Mouse (Mus musculus): ENCODE results near the gene Shisal2a.

Shisal2a gene

DNA sequence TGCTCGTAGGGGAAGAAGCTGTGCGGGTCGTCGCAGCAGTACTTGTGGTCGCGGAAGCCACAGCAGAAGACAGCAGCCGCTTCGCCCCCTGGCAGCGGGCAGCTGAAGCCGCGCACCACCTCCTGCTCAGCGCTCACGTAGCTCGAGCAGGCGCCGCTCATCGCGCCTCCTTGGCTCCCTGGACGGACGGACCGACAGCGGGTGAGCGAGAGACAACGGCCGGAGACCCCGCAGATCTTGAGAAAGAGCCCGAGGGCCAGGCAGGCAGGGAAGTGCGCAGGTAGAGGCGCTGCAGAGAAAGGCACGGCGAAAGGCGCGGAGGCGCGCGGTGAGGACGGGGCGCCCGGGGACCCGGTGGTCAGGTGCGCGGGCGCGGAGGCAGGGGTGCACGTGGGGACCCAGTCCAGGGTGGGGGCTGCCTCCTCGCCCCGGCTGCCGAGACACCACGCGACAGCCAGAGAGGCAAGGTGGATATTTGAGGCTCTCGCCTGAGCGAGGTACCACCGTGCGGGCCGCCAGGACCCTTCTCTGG lies at the start of gene Shisal2a:
Shisal2a (minus strand) TSS at position 167 of the 532 bp plus-strand sequence.
- peak in 1 of 2 experiments; percentile 7 for DNase-seq

DNA sequence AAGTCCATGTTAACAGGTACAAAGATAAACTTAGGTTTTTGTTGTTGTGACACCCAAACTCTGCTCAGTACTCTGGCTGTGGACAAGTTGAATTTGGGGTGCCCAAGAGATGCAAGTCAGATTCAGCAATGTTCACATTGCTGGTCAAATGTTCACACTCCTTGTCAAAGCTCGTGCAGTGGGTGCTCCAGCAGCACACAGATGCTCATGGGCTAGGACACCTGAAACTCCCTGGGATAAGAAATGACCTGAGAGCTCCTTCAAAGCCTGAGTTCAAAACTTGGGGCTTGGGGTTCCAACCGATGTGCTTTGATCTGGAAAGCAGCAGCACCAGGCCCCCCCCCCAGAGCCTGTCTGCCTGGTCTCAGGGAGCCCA lies 48.4 kb upstream of the Shisal2a start:
- DNase-seq, result no peak

DNA sequence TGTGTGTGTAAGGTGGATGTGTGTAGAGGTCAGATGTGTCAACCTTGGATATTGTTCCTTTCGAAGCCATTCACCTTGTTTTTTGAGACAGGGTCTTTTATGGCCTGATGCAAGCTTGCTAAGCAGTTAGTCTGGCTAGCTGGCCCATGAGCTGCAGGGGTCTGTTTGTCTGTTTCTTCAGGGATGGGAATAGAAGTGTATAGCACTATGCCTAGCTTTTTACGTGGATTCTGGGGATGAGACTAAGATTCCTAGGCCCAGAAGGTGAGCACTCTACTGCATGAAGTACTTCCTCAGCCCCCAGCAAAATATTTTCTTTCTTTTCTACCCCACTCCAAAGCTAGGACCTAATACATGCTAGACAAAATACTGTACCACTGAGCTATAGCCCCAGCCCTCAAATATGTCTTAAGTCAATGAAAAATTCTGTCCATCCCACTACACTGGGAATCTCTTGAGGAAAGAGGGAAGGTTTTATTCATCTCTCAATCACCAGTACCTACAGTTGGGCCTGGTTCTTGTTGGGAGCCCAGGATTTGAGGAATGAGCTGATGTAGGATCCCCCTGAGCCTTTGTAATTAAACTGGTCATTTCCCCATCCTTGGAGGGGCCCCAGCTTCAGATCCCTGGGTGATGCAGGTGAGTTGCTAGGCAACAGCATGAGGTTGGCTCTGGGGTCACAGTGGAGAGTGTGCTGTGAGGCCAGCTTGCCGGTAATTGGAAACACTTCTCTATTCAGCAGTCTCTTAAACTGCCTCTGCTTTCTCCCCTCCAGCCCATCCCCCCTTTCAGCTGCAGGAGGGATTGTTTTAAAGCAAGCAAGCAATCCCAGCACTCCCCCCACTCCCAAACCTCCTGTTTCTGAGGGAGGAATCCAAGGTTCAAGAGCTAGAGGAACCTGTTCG lies 47.8 kb upstream of the Shisal2a start:
- no peak for DNase-seq

GRCm38 (mm10) chr4:108428341-108428721 lies 45.2 kb upstream of the Shisal2a start:
- no peak for DNase-seq

GRCm38 (mm10) chr4:108427719-108428340 lies 44.7 kb upstream of the Shisal2a start:
- no peak for DNase-seq

DNA sequence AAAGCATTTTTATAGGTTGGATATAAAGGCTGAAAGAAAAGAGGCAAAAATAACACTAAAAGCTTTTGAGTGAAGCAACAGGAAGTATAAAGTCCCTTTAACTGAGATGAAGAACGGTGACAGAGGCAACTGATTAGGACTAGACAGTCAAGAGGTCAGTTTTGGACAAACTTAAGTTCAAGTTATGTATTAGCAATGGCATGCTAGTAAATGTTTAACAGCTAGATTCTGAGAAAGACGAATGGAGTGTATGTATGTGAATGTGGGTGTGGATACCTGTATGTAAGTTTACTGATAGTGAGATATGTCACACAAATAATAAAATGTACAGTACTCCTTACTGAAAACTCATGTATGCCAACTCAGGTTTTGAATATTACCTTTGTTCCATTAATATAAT lies 41.4 kb upstream of the Shisal2a start:
- no peak for DNase-seq

GRCm38 (mm10) chr4:108407621-108408020 lies 24.5 kb upstream of the Shisal2a start:
- DNase-seq, result no peak

DNA sequence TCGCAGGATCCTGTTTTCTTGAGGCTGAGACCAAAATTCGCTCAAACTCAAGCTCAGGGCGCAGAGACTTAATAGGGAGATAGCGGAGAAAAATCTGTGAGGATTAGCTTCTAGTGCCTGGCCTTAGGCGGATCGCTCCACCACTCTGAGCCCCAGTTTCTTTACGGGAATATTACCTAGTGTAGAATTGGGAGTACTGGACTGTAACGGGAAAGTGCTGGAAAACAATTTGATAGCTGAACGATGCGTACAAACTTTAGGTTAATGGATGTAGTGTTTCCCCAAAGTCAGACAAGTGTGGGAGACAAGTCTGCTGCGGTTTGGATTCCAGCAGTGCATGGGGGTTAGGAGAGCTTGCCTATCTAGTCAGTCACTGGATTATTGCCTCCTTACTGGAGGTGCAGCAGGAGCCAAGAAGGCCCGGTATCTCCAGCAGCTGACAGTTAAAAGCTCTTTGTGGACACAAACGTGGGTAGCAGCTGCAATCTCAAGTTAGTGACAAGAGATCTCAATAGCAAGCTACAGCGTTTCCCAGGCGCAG lies 23.8 kb upstream of the Shisal2a start, which contains the start of gene Gpx7:
Gpx7 (minus strand) TSS at position 101 of the 541 bp plus-strand sequence.
- DNase-seq, result no peak

- peak; percentile 16 to 46 for DNase-seq
Measured at GRCm38 (mm10) chr4:108406138-108406860, 23.1 kb upstream of the Shisal2a start.

DNA sequence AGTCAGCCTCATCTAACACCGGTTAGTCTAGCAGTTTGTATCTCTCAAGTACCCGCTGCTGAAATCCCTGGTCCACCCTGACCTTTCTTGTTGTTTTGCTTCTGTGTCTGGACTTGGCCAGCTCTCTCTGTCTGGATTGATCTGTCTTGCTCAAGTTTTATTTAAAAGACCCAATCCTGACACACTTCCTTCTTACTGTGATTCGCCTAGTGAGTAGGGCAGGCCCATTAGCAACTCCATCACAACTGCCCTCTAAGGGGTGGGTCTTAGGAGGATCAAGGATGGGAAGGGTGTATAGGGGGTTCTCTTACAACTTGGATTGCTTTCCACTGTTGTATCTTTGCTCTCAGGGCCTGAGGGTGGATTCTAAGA lies 22.6 kb upstream of the Shisal2a start:
- DNase-seq, result no peak

DNA sequence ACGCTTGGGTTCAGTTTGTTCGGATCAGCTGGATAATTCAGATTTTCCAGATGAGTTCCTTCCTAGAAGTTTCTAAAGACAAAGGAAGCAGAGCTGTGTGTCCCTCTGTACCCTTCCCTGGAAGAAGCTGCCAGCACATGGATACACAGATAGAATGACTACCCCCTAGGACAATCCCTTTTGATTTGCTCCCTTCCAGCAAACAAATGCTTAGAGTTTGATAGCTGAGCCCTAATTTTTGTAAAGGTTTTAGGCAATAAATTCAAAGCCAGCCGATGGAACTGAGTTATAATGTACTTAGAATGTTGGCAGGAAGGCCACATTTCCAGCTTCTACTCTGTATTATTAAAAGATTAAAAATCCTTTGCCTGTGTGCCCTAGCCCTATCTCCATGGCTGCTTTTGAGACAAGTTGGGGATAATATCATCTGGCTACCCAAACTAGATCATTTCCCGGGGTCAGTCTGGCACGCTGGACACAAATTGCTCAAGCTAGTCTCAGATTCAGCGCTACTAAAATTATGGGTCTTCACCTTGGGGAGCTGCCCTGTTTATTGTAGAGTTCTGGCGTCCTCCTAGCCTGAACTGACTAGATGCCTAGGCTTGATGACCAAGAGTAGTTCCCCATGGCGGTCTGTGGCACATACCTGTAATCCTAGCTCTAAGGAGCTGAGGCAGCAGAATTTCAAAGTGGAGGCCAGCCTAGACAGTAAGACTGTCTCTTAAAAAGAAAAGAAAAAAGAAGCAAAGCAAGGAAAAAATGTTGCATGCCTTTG lies 20.9 kb upstream of the Shisal2a start:
- no peak for DNase-seq

DNA sequence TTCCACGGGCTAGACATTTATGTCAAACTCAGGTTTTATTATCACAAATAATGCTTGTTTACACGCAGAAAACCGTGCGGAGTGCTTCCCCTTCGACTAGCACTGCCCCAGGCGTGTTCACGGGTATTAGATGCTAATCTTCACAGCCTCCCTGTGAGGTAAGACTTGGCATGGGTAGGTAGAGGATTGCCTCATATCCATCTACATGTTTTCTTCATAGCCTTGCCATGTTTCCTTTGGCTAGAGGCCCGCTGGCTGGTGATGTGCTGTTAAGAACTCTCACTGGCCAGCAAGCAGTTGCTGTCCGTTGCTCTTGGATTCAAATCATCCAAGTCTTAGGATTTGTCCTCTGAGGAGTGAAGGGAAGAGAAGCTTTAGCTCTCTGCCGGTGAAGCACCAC lies 17.2 kb upstream of the Shisal2a start:
- no peak for DNase-seq

- DNase-seq, result no peak
Measured at GRCm38 (mm10) chr4:108394236-108394635, 11.1 kb upstream of the Shisal2a start.

DNA sequence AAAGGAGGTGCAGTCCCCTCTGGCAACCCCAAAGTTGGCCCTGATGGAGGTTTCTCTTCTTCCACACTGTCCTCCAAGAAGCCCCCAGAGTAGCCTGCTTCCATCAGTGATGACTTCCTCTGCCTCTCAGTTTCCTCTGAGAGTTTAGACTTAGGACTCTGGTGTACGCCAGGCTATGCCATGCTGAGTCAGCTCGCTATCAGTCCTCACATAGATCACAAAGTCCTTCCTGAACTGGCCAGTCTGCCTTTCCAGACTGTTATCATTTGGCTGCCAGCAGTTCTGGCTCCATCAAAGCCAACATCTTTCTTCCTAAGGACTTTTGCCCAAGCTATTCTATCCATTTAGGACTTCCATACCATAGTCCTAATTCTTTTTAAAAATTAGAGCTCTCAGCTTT lies 9.4 kb upstream of the Shisal2a start:
- no peak for DNase-seq

DNA sequence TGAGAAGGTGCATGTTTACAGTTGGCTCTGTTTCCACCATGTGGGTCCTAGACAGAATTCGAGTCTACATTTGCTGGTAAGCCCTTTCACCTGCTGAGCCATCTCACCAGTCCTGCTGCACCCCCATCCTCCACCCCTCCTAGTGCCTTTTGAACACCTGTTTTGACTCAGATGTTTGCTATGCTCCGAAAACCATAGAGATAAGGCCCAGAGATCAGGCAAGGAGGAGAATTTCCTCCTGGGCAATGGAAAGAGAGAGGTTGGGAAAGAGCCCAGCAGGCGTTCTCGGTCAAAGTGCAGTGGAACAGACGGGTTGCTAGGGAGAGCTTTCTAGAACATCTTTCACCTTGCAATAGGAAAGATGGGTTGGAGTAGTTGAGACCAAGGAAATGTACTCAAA lies 8.0 kb upstream of the Shisal2a start:
- no peak for DNase-seq

- no peak for DNase-seq
Measured at GRCm38 (mm10) chr4:108388741-108389140, 5.6 kb upstream of the Shisal2a start.

GRCm38 (mm10) chr4:108387681-108388253 lies 4.6 kb upstream of the Shisal2a start:
- DNase-seq, result peak in 1 of 2 experiments; percentile 10

GRCm38 (mm10) chr4:108387106-108387505 lies 4.0 kb upstream of the Shisal2a start:
- no peak for DNase-seq

DNA sequence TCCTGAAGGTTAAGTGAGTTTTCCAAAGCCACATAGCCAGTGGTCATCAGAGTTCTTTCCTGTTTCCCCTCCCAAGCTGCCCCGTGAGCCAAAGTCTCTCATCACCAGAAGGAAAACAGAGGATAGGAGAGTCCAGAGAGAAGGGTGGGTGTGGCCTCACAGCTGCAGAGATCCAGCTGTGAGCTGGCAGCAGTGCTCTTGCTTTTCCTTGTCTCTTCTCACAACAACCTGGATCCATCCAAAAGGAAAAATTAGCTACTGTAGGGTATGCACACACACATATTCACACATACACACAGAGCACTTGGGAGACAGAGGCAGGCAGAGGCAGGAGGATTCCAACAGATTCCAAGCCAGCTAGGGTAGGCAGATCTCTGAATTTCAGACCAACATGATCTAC lies 2.9 kb upstream of the Shisal2a start:
- DNase-seq, result no peak

DNA sequence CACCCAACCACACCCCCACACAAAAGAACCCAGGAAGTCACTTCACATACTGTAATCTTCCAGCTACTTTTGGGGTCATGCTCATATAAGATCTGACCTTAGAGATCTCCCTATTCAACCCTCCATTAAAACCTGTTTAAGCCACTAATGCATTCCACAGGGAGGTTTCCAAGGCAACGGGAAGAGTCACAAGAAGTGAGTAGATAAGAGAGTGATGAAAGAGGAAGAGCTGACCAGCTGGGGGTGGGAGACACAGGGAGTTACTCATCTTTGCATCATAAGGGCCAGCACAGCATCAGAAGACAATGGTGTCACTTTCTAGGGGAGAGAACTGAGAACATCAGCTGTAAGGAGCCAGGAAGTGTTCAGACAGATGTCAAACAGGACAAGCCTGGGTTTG lies 3.0 kb downstream of the Shisal2a start:
- DNase-seq, result no peak

- no peak for DNase-seq
Measured at GRCm38 (mm10) chr4:108379476-108379875, 3.7 kb downstream of the Shisal2a start.

- no peak for DNase-seq
Measured at GRCm38 (mm10) chr4:108372166-108372565, 11.0 kb downstream of the Shisal2a start.

Data from spleen, adult 18-20 months (tissue).